Mouse (Mus musculus) liver, embryonic 13.5 days (tissue): ENCODE measurements around the gene Hmgn3. TPM values are rescaled to one million over a fixed set of nuclear protein-coding genes. Genes with fewer than 3 reads are reported as not detected.
"Not testable (repeated sequence)": the region's sequence is repeated elsewhere in the genome, so short reads cannot be mapped to it uniquely, and the experiment has no call there.

Experiments used
- ATAC-seq: fragments of 200-750 bp; cut with Nextera tagmentation; 2 replicates; pipeline ENCODE4 v1.8.0; 2017; ENCODE audit warnings: low read depth, mild to moderate bottlenecking, moderate number of reproducible peaks, moderate library complexity
- DNase-seq: peaks from one replicate; pipeline ENCODE4 v3.0.0; 2022
- H3K27ac ChIP-seq: fragments of 300-500 bp; sonication (generic); 2 replicates; pipeline ENCODE4 v1.5.1; 2015; ENCODE audit warnings: moderate library complexity, mild to moderate bottlenecking, inconsistent platforms
- H3K27me3 ChIP-seq: fragments of 300-500 bp; sonication (generic); 2 replicates; pipeline ENCODE4 v1.6.1; 2015; ENCODE audit warnings: mild to moderate bottlenecking, inconsistent platforms
- H3K36me3 ChIP-seq: fragments of 300-500 bp; sonication (generic); 2 replicates; pipeline ENCODE4 v1.6.1; 2015; ENCODE audit warnings: mild to moderate bottlenecking, inconsistent platforms
- H3K4me1 ChIP-seq: fragments of 300-500 bp; sonication (generic); replicated peaks from 2 replicates; pipeline ENCODE4 v1.6.1; 2015; ENCODE audit warnings: inconsistent platforms
- H3K4me2 ChIP-seq: fragments of 300-500 bp; sonication (generic); 2 replicates; pipeline ENCODE4 v1.6.1; 2015; ENCODE audit warnings: inconsistent platforms, mild to moderate bottlenecking, moderate library complexity
- H3K4me3 ChIP-seq: fragments of 300-500 bp; sonication (generic); replicated peaks from 2 replicates; pipeline ENCODE4 v1.5.1; 2015; ENCODE audit warnings: mild to moderate bottlenecking, inconsistent platforms
- H3K9ac ChIP-seq: fragments of 300-500 bp; sonication (generic); 2 replicates; pipeline ENCODE4 v1.6.1; 2015; ENCODE audit warnings: mild to moderate bottlenecking, inconsistent platforms
- H3K9me3 ChIP-seq: fragments of 300-500 bp; sonication (generic); replicated peaks from 2 replicates; pipeline ENCODE4 v1.6.1; 2016; ENCODE audit warnings: inconsistent platforms
- WGBS: fragments of 180-500 bp; shearing (Covaris S2); methylation state at CpG from one replicate; pipeline ENCODE4 v1.1.7; 2015; ENCODE audit not compliant: insufficient replicate concordance; 5-methylcytosine and 5-hydroxymethylcytosine counted together
- polyA plus RNA-seq: library from polyadenylated mRNA; unstranded; fragments of >200 nt; fragmentation: Nextera tagmentation; extraction: Ambion mirVana; gene quantifications from 2 replicates; pipeline ENCODE4 v1.2.1, GENCODE M21; 2015

Hmgn3 gene
- 4.2 and 6.2 TPM in 2 replicates for polyA plus RNA-seq

- H3K36me3 ChIP-seq, result no peaks in the 10 kb centered on the region
- H3K9me3 ChIP-seq, result no peaks in the 10 kb centered on the region
- H3K4me2 ChIP-seq, result peak within 1 kb of the TSS; percentile 67
- H3K27ac ChIP-seq, result no peak within 1 kb of the TSS
- WGBS, result 9% methylated on average over 28 of the region's 28 CpGs
- H3K4me3 ChIP-seq, result peak within 1 kb of the TSS; percentile 49
- H3K27me3 ChIP-seq, result peaks cover 14% of the 10 kb centered on the region; the same call in 1 of the 2 replicates
- DNase-seq (peak; percentile 9), ATAC-seq (peak; percentile 59; the same call in 1 of the 2 replicates)
- H3K9ac ChIP-seq, result peak within 1 kb of the TSS; percentile 26; the same call in 1 of the 2 replicates
- H3K4me1 ChIP-seq, result peaks cover 4% of the 10 kb centered on the region; the same call in 1 of the 2 replicates
Measured at GRCm38 (mm10) chr9:83146446-83147188, at the start of gene Hmgn3. Gene Hmgn3, minus strand, starts transcription at chr9:83146685.

GRCm38 (mm10) chr9:83195765-83196164 lies 49.3 kb upstream of the Hmgn3 start:
- no peak overlapping the region for H3K27ac ChIP-seq
- H3K4me2 ChIP-seq, result no peak overlapping the region
- H3K27me3 ChIP-seq, result no peaks in the 10 kb centered on the region
- H3K4me1 ChIP-seq, result no peaks in the 10 kb centered on the region
- WGBS, result 51% methylated on average over 10 of the region's 10 CpGs
- no peak overlapping the region for H3K9ac ChIP-seq
- no peaks in the 10 kb centered on the region for H3K9me3 ChIP-seq
- H3K36me3 ChIP-seq, result no peaks in the 10 kb centered on the region
- no peak overlapping the region for H3K4me3 ChIP-seq
- ATAC-seq (no peak), DNase-seq (no peak)

GRCm38 (mm10) chr9:83195007-83195406 lies 48.5 kb upstream of the Hmgn3 start:
- ATAC-seq, result no peak
- H3K27ac ChIP-seq, result no peak overlapping the region
- no peaks in the 10 kb centered on the region for H3K4me1 ChIP-seq
- no peaks in the 10 kb centered on the region for H3K27me3 ChIP-seq
- no peak for DNase-seq
- no peaks in the 10 kb centered on the region for H3K36me3 ChIP-seq
- no peaks in the 10 kb centered on the region for H3K9me3 ChIP-seq
- 72% methylated on average over 6 of the region's 6 CpGs for WGBS
- no peak overlapping the region for H3K4me2 ChIP-seq
- no peak overlapping the region for H3K4me3 ChIP-seq
- H3K9ac ChIP-seq, result no peak overlapping the region

- Histone ChIP-seq H3K27me3 (no peaks in the 10 kb centered on the region), H3K36me3 (no peaks in the 10 kb centered on the region), H3K27ac (no peak overlapping the region), H3K4me3 (no peak overlapping the region), H3K9ac (no peak overlapping the region), H3K4me1 (no peaks in the 10 kb centered on the region), H3K4me2 (no peak overlapping the region), H3K9me3 (no peaks in the 10 kb centered on the region)
- 48% methylated on average over 2 of the region's 2 CpGs for WGBS
- DNase-seq, result no peak
- ATAC-seq, result no peak
Measured at GRCm38 (mm10) chr9:83187752-83188151, 41.3 kb upstream of the Hmgn3 start.

- Histone ChIP-seq H3K27ac (no peak overlapping the region), H3K36me3 (no peaks in the 10 kb centered on the region), H3K27me3 (peaks cover 14% of the 10 kb centered on the region; the same call in 1 of the 2 replicates), H3K9me3 (no peaks in the 10 kb centered on the region), H3K4me3 (peak overlapping the region; percentile 49), H3K4me1 (peaks cover 4% of the 10 kb centered on the region; the same call in 1 of the 2 replicates), H3K9ac (peak overlapping the region; percentile 26; the same call in 1 of the 2 replicates), H3K4me2 (peak overlapping the region; percentile 67)
- no peak for DNase-seq
- ATAC-seq, result no peak; the same call in 1 of the 2 replicates
- 5% methylated on average over 48 of the region's 53 CpGs for WGBS
Measured at GRCm38 (mm10) chr9:83145591-83146445, 667 bp downstream of the Hmgn3 start.

GRCm38 (mm10) chr9:83129831-83130230 lies 16.7 kb downstream of the Hmgn3 start:
- H3K9me3 ChIP-seq, result no peaks in the 10 kb centered on the region
- H3K4me1 ChIP-seq, result no peaks in the 10 kb centered on the region
- H3K27me3 ChIP-seq, result no peaks in the 10 kb centered on the region
- no peak overlapping the region for H3K27ac ChIP-seq
- H3K9ac ChIP-seq, result no peak overlapping the region
- 65% methylated on average over 4 of the region's 4 CpGs for WGBS
- no peaks in the 10 kb centered on the region for H3K36me3 ChIP-seq
- DNase-seq (no peak), ATAC-seq (no peak)
- no peak overlapping the region for H3K4me3 ChIP-seq
- H3K4me2 ChIP-seq, result no peak overlapping the region

GRCm38 (mm10) chr9:83127840-83128239 lies 18.6 kb downstream of the Hmgn3 start:
- H3K4me2 ChIP-seq, result no peak overlapping the region
- ATAC-seq (no peak), DNase-seq (no peak)
- H3K9ac ChIP-seq, result no peak overlapping the region
- H3K27me3 ChIP-seq, result no peaks in the 10 kb centered on the region
- WGBS, result 66% methylated on average over 7 of the region's 7 CpGs
- H3K27ac ChIP-seq, result no peak overlapping the region
- H3K4me1 ChIP-seq, result no peaks in the 10 kb centered on the region
- no peak overlapping the region for H3K4me3 ChIP-seq
- no peaks in the 10 kb centered on the region for H3K36me3 ChIP-seq
- H3K9me3 ChIP-seq, result no peaks in the 10 kb centered on the region

- not testable (repeated sequence) for H3K27ac ChIP-seq, ATAC-seq, DNase-seq, H3K27me3 ChIP-seq, H3K9ac ChIP-seq, H3K4me3 ChIP-seq, H3K4me1 ChIP-seq, H3K4me2 ChIP-seq, H3K9me3 ChIP-seq, H3K36me3 ChIP-seq
- WGBS, result 62% methylated on average over 6 of the region's 6 CpGs
Measured at GRCm38 (mm10) chr9:83126482-83126881, 20.0 kb downstream of the Hmgn3 start.

GRCm38 (mm10) chr9:83119211-83119610 lies 27.3 kb downstream of the Hmgn3 start:
- WGBS, result 17% methylated on average over 2 of the region's 2 CpGs
- DNase-seq (no peak), ATAC-seq (no peak)
- H3K9ac ChIP-seq, result no peak overlapping the region
- H3K4me3 ChIP-seq, result no peak overlapping the region
- H3K4me2 ChIP-seq, result no peak overlapping the region
- no peak overlapping the region for H3K27ac ChIP-seq
- no peaks in the 10 kb centered on the region for H3K4me1 ChIP-seq
- no peaks in the 10 kb centered on the region for H3K9me3 ChIP-seq
- H3K27me3 ChIP-seq, result no peaks in the 10 kb centered on the region
- H3K36me3 ChIP-seq, result no peaks in the 10 kb centered on the region

GRCm38 (mm10) chr9:83117486-83117885 lies 29.0 kb downstream of the Hmgn3 start:
- 69% methylated on average over 7 of the region's 7 CpGs for WGBS
- H3K36me3 ChIP-seq, result no peaks in the 10 kb centered on the region
- no peak overlapping the region for H3K4me3 ChIP-seq
- no peaks in the 10 kb centered on the region for H3K9me3 ChIP-seq
- H3K4me2 ChIP-seq, result no peak overlapping the region
- H3K4me1 ChIP-seq, result no peaks in the 10 kb centered on the region
- H3K27me3 ChIP-seq, result no peaks in the 10 kb centered on the region
- ATAC-seq (no peak), DNase-seq (no peak)
- H3K9ac ChIP-seq, result no peak overlapping the region
- no peak overlapping the region for H3K27ac ChIP-seq

GRCm38 (mm10) chr9:83116774-83117474 lies 29.6 kb downstream of the Hmgn3 start:
- no peak overlapping the region for H3K9ac ChIP-seq
- no peaks in the 10 kb centered on the region for H3K27me3 ChIP-seq
- no peak overlapping the region for H3K4me3 ChIP-seq
- H3K4me2 ChIP-seq, result no peak overlapping the region
- ATAC-seq (no peak), DNase-seq (no peak)
- no peaks in the 10 kb centered on the region for H3K4me1 ChIP-seq
- H3K9me3 ChIP-seq, result no peaks in the 10 kb centered on the region
- H3K27ac ChIP-seq, result no peak overlapping the region
- no peaks in the 10 kb centered on the region for H3K36me3 ChIP-seq
- 82% methylated on average over 15 of the region's 15 CpGs for WGBS
